Mouse (Mus musculus) midbrain, embryonic 13.5 days (tissue): Measurements from ENCODE around the gene Zfp180. TPM values are rescaled to one million over a fixed set of nuclear protein-coding genes. Genes with fewer than 3 reads are reported as not detected.
"Not testable (repeated sequence)": the region's sequence is repeated elsewhere in the genome, so short reads cannot be mapped to it uniquely, and the experiment has no call there.

ENCODE experiments used
- ATAC-seq: fragments of 200-750 bp; cut with Nextera tagmentation; 2 replicates; pipeline ENCODE4 v1.8.0; 2017; ENCODE audit warnings: mild to moderate bottlenecking, moderate TSS enrichment, moderate library complexity
- H3K27ac ChIP-seq: fragments of 300-500 bp; sonication (generic); 2 replicates; pipeline ENCODE4 v1.5.1; 2015; ENCODE audit warnings: inconsistent platforms, mild to moderate bottlenecking, moderate library complexity
- H3K27me3 ChIP-seq: fragments of 300-500 bp; sonication (generic); 2 replicates; pipeline ENCODE4 v1.6.1; 2015; ENCODE audit warnings: mild to moderate bottlenecking, inconsistent platforms
- H3K36me3 ChIP-seq: fragments of 300-500 bp; sonication (generic); 2 replicates; pipeline ENCODE4 v1.6.1; 2015; ENCODE audit warnings: mild to moderate bottlenecking, inconsistent platforms
- H3K4me1 ChIP-seq: fragments of 300-500 bp; sonication (generic); replicated peaks from 2 replicates; pipeline ENCODE4 v1.6.1; 2015; ENCODE audit warnings: inconsistent platforms
- H3K4me2 ChIP-seq: fragments of 300-500 bp; sonication (generic); replicated peaks from 2 replicates; pipeline ENCODE4 v1.6.1; 2015; ENCODE audit warnings: moderate library complexity, mild to moderate bottlenecking, inconsistent platforms
- H3K4me3 ChIP-seq: fragments of 300-500 bp; sonication (generic); replicated peaks from 2 replicates; pipeline ENCODE4 v1.5.1; 2015; ENCODE audit warnings: mild to moderate bottlenecking, inconsistent platforms
- H3K9ac ChIP-seq: fragments of 300-500 bp; sonication (generic); replicated peaks from 2 replicates; pipeline ENCODE4 v1.6.1; 2015; ENCODE audit warnings: mild to moderate bottlenecking, inconsistent platforms
- H3K9me3 ChIP-seq: fragments of 300-500 bp; sonication (generic); 2 replicates; pipeline ENCODE4 v1.6.1; 2016; ENCODE audit warnings: mild to moderate bottlenecking, inconsistent platforms
- WGBS: fragments of 180-500 bp; shearing (Covaris S2); methylation state at CpG from one replicate; pipeline ENCODE4 v1.1.7; 2015; 5-methylcytosine and 5-hydroxymethylcytosine counted together
- polyA plus RNA-seq: library from polyadenylated mRNA; unstranded; fragments of >200 nt; fragmentation: Nextera tagmentation; extraction: Ambion mirVana; gene quantifications from 2 replicates; pipeline ENCODE4 v1.2.1, GENCODE M21; 2015

Zfp180 gene
- 33.6 and 35.2 TPM in 2 replicates for polyA plus RNA-seq

GRCm38 (mm10) chr7:24081634-24082431 lies at the start of gene Zfp180:
Zfp180 (plus strand) TSS chr7:24081924.
- H3K4me2 ChIP-seq: peak within 1 kb of the TSS; percentile 82
- 16% methylated on average over 44 of the region's 44 CpGs for WGBS
- 0 out of 2 replicates have a peak, but pooled peaks cover 3% of the 10 kb centered on the region for H3K27me3 ChIP-seq
- peak; percentile 96 for ATAC-seq
- H3K27ac ChIP-seq: peak within 1 kb of the TSS; percentile 80
- H3K9me3 ChIP-seq: peaks cover 6% of the 10 kb centered on the region; the same call in 1 of the 2 replicates
- H3K9ac ChIP-seq: peak within 1 kb of the TSS; percentile 73
- H3K36me3 ChIP-seq: peaks cover 27% of the 10 kb centered on the region
- peaks cover 21% of the 10 kb centered on the region for H3K4me1 ChIP-seq
- peak within 1 kb of the TSS; percentile 69 for H3K4me3 ChIP-seq

- H3K9me3 ChIP-seq: 0 out of 2 replicates have a peak, but pooled peaks cover 3% of the 10 kb centered on the region
- ATAC-seq: no peak
- H3K4me1 ChIP-seq: no peaks in the 10 kb centered on the region
- no peak within 1 kb of the TSS for H3K9ac ChIP-seq
- H3K4me3 ChIP-seq: no peak within 1 kb of the TSS
- 75% methylated on average over 4 of the region's 4 CpGs for WGBS
- H3K27me3 ChIP-seq: no peaks in the 10 kb centered on the region
- H3K4me2 ChIP-seq: no peak within 1 kb of the TSS
- no peak within 1 kb of the TSS for H3K27ac ChIP-seq
- H3K36me3 ChIP-seq: no peaks in the 10 kb centered on the region
Measured at GRCm38 (mm10) chr7:24052660-24053304, 28.9 kb upstream of the Zfp180 start, which contains the start of gene Vmn1r183. Vmn1r183 (plus strand) TSS chr7:24053254.

- H3K9ac ChIP-seq, H3K4me3 ChIP-seq, H3K27me3 ChIP-seq, H3K36me3 ChIP-seq, H3K9me3 ChIP-seq, H3K4me2 ChIP-seq, H3K27ac ChIP-seq, ATAC-seq, H3K4me1 ChIP-seq: not testable (repeated sequence)
- WGBS: 44% methylated on average over 1 of the region's 1 CpGs
Measured at GRCm38 (mm10) chr7:24074424-24074823, 7.3 kb upstream of the Zfp180 start.

GRCm38 (mm10) chr7:24082457-24083235 lies 922 bp downstream of the Zfp180 start:
- peak overlapping the region; percentile 73 for H3K9ac ChIP-seq
- peak overlapping the region; percentile 80; the same call in 1 of the 2 replicates for H3K27ac ChIP-seq
- H3K4me1 ChIP-seq: peaks cover 21% of the 10 kb centered on the region
- peak overlapping the region; percentile 69 for H3K4me3 ChIP-seq
- peak overlapping the region; percentile 82 for H3K4me2 ChIP-seq
- peaks cover 11% of the 10 kb centered on the region; the same call in 1 of the 2 replicates for H3K9me3 ChIP-seq
- H3K27me3 ChIP-seq: 0 out of 2 replicates have a peak, but pooled peaks cover 3% of the 10 kb centered on the region
- H3K36me3 ChIP-seq: peaks cover 35% of the 10 kb centered on the region
- ATAC-seq: peak; percentile 46
- WGBS: 62% methylated on average over 15 of the region's 15 CpGs

GRCm38 (mm10) chr7:24086871-24087270 lies 5.1 kb downstream of the Zfp180 start:
- Histone ChIP-seq H3K9me3 (peaks cover 19% of the 10 kb centered on the region), H3K9ac (no peak overlapping the region), H3K36me3 (peaks cover 54% of the 10 kb centered on the region), H3K27ac (no peak overlapping the region), H3K4me1 (peaks cover 19% of the 10 kb centered on the region), H3K4me3 (no peak overlapping the region), H3K27me3 (no peaks in the 10 kb centered on the region), H3K4me2 (no peak overlapping the region)
- WGBS: 95% methylated on average over 4 of the region's 4 CpGs
- ATAC-seq: no peak

- no peak overlapping the region for H3K4me2 ChIP-seq
- H3K4me3 ChIP-seq: no peak overlapping the region
- peaks cover 57% of the 10 kb centered on the region for H3K36me3 ChIP-seq
- WGBS: 97% methylated on average over 12 of the region's 12 CpGs
- H3K9me3 ChIP-seq: peaks cover 21% of the 10 kb centered on the region
- no peak overlapping the region for H3K9ac ChIP-seq
- no peak overlapping the region for H3K27ac ChIP-seq
- H3K4me1 ChIP-seq: peaks cover 16% of the 10 kb centered on the region
- H3K27me3 ChIP-seq: no peaks in the 10 kb centered on the region
- ATAC-seq: no peak
Measured at GRCm38 (mm10) chr7:24087485-24088125, 5.9 kb downstream of the Zfp180 start.

- Histone ChIP-seq H3K4me1 (no peaks in the 10 kb centered on the region), H3K9ac (no peak overlapping the region), H3K9me3 (peaks cover 95% of the 10 kb centered on the region), H3K4me3 (no peak overlapping the region), H3K27me3 (no peaks in the 10 kb centered on the region), H3K36me3 (peaks cover 100% of the 10 kb centered on the region), H3K27ac (no peak overlapping the region), H3K4me2 (no peak overlapping the region)
- WGBS: 93% methylated on average over 9 of the region's 9 CpGs
- ATAC-seq: 0 out of 2 replicates have a peak, but pooled peaks have one; percentile 41
Measured at GRCm38 (mm10) chr7:24104403-24104802, 22.7 kb downstream of the Zfp180 start.

- Histone ChIP-seq H3K9ac (no peak overlapping the region), H3K4me3 (no peak overlapping the region), H3K9me3 (peaks cover 87% of the 10 kb centered on the region), H3K27me3 (no peaks in the 10 kb centered on the region), H3K36me3 (peaks cover 98% of the 10 kb centered on the region), H3K4me1 (no peaks in the 10 kb centered on the region), H3K27ac (no peak overlapping the region), H3K4me2 (no peak overlapping the region)
- WGBS: 96% methylated on average over 18 of the region's 18 CpGs
- ATAC-seq: no peak
Measured at GRCm38 (mm10) chr7:24105144-24105703, 23.5 kb downstream of the Zfp180 start.

GRCm38 (mm10) chr7:24110839-24111238 lies 29.1 kb downstream of the Zfp180 start:
- Histone ChIP-seq H3K4me3 (no peak overlapping the region), H3K9me3 (peaks cover 32% of the 10 kb centered on the region), H3K27me3 (no peaks in the 10 kb centered on the region), H3K9ac (no peak overlapping the region), H3K4me1 (peaks cover 8% of the 10 kb centered on the region), H3K27ac (no peak overlapping the region), H3K36me3 (peaks cover 41% of the 10 kb centered on the region), H3K4me2 (no peak overlapping the region)
- no peak for ATAC-seq
- 97% methylated on average over 7 of the region's 7 CpGs for WGBS

GRCm38 (mm10) chr7:24111772-24112155 lies 30.0 kb downstream of the Zfp180 start:
- ATAC-seq: peak; percentile 82
- 4% methylated on average over 9 of the region's 9 CpGs for WGBS
- Histone ChIP-seq H3K4me3 (peak overlapping the region; percentile 72), H3K4me1 (peaks cover 8% of the 10 kb centered on the region), H3K27me3 (no peaks in the 10 kb centered on the region), H3K9ac (no peak overlapping the region), H3K4me2 (peak overlapping the region; percentile 69), H3K27ac (no peak overlapping the region), H3K36me3 (peaks cover 32% of the 10 kb centered on the region), H3K9me3 (peaks cover 23% of the 10 kb centered on the region)
